Mouse (Mus musculus) spleen, adult 2 months (tissue): Measurements from ENCODE around the gene Olfr629.

Source experiments
- CTCF ChIP-seq: fragments of 200-500 bp; IDR thresholded peaks from 2 replicates; pipeline ENCODE4 v1.5.1; 2011; ENCODE audit warnings: mild to moderate bottlenecking, inconsistent platforms; ENCODE audit not compliant: insufficient read depth, insufficient read length, insufficient replicate concordance; ENCODE audit errors: extremely low read depth
- POLR2A ChIP-seq: fragments of 200-500 bp; IDR thresholded peaks from 2 replicates; pipeline ENCODE4 v1.6.1; 2011; ENCODE audit warnings: low read depth, low read length, inconsistent platforms

DNA sequence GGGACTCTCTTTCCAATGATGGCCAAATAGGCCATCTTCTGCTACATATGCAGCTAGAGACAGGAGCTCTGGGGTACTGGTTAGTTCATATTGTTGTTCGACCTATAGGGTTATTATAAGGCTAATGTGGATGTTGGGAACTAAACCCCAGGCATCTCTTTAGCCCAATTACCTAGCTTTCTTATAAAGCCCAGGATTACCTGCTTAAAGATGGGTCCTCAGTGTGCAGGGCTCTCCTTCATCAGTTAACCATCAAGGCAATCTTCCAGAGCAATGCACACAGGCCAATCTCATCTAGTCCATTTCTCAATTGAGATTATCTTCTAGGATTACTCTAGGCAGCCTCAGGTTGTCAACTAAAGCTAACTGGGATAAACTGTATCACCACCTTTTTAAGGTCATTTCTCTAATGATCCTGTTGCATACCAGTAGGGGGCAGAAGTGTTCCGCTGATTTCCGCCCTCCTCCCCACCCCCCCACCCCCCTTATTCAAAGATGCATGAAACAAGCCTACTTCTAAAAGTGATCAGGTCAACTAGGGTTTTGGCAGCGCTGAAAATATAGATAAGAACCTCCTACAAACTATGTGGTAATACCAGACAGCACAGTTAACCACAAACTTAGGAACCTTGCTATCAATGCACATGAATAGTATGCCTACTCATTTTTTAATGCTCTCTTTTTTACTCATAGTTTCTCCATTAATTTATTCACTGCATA, 48.1 kb upstream of the Olfr629 start:
- TF ChIP-seq CTCF = no peak
- no peak for TF ChIP-seq POLR2A
